Mouse (Mus musculus) adrenal gland, adult 2 months (tissue): ENCODE measurements around the gene Atp13a3. TPM values are rescaled to one million over a fixed set of nuclear protein-coding genes. Genes with fewer than 3 reads are reported as not detected.
A peak's percentile ranks its signal among the peaks of the same experiment; 100 is the strongest.
"Not testable (repeated sequence)": the region's sequence is repeated elsewhere in the genome, so short reads cannot be mapped to it uniquely, and the experiment has no call there.

ENCODE experiments used
- DNase-seq: peaks from one replicate; pipeline ENCODE4 v3.0.0; 2021
- polyA plus RNA-seq: library from polyadenylated mRNA; depleted of rRNA; stranded (reverse); fragments of >200 nt; gene quantifications from 2 replicates; pipeline ENCODE4 v1.2.3, GENCODE M21; 2012
- total RNA-seq, 2 experiments: library from RNA; stranded (reverse); gene quantifications; 2 replicates each; pipeline ENCODE4 v1.2.3; 2021

Atp13a3 gene
- total and polyA plus RNA-seq, 3 experiments, result 65.3 to 98.1 (median 71.3) TPM

DNA sequence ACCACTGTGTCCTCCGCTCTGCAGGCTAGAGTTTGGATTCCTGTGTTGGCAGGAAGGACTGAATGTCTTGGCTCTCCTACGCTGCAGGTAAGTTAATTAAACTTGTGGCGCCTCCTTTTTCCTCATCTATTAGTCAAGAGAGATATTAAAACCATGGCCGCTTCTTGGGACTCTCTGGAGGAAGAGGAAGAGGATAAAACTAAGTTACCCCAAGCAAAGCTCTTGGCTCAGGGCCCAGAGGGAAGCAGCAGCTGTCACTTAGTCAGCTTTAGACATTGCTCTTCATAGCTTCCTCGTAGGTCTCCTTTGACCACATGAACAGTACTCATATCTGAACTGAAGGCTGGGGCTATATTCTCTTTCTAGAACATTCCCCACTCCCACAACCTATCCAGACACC, 10.5 kb upstream of the Atp13a3 start:
- DNase-seq, result no peak

DNA sequence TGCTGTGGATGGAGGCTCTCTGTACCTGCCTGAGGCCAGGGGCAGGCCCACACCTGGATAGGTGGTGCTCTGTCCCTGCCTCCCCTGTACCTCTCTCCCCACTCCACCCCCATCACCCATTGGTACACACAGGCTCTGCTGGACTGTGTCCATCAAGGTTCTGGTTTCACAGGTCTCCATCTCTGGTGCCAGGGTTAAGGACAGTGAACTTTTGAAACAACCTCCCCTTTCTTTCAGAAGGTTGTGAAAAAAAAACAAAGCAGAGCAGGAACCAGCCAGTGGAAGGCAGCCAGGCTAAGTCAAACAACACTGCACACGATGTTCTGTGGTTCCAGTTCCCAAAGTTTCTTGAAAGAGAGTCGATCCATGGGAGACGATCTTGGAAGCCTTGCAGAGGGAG, 6.9 kb upstream of the Atp13a3 start:
- DNase-seq, result no peak

DNA sequence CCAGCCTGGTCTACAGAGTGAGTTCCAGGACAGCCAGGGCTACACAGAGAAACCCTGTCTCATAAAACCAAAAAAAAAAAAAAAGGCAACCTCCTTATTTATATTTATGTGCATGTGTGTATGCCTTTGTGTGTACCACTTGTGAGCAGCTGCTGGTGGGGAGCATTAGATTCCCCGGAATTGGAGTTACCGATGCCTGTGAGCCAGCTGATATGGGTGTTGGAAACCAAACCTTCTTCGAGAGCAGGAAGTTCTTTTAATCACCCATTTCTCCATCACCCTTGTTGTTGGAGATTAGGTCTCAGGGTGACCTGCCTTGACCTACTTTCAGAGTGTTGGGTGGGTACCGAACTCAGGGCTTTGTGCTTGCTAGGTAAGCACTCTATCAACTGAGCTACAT, 5.1 kb upstream of the Atp13a3 start:
- no peak for DNase-seq

DNA sequence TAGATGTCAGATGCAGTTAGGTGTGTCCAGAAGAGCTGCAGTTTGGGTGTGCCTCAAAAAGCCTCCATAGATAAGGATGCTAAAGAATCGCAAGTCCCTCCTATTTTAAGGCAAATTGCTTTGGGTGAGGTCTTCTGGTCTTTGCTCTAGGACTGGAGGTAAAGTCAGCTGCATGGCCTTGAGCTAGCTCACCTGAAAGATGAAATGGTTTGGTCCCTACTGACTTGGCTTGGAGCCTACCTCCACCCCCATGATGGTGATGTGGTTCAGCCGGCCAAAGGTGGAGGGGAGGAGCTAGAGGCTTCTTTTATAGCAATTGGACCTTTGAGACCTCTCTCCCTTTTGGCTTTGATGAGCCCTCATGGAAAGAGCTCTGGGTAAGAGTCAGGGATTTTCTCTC, 1.7 kb upstream of the Atp13a3 start:
- DNase-seq, result no peak

DNA sequence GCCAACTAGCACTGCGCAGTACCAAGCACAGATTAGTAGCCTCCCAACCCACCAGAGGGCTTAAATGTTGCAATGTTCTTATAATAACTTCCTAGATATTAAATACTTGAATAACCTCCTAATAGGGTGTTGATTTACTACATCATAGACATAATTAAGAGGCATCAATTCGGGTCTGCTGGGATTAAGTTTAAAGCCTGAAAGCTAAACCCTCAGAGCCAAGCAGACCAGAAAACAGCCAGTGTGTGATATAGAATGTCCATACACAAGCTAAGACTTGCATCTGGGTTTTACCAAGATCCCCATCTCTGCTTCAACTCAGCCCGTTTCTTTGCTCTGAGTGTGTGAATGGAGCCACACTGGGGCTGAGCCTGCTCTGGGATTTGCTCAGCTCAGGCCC, 2.2 kb downstream of the Atp13a3 start:
- no peak for DNase-seq

DNA sequence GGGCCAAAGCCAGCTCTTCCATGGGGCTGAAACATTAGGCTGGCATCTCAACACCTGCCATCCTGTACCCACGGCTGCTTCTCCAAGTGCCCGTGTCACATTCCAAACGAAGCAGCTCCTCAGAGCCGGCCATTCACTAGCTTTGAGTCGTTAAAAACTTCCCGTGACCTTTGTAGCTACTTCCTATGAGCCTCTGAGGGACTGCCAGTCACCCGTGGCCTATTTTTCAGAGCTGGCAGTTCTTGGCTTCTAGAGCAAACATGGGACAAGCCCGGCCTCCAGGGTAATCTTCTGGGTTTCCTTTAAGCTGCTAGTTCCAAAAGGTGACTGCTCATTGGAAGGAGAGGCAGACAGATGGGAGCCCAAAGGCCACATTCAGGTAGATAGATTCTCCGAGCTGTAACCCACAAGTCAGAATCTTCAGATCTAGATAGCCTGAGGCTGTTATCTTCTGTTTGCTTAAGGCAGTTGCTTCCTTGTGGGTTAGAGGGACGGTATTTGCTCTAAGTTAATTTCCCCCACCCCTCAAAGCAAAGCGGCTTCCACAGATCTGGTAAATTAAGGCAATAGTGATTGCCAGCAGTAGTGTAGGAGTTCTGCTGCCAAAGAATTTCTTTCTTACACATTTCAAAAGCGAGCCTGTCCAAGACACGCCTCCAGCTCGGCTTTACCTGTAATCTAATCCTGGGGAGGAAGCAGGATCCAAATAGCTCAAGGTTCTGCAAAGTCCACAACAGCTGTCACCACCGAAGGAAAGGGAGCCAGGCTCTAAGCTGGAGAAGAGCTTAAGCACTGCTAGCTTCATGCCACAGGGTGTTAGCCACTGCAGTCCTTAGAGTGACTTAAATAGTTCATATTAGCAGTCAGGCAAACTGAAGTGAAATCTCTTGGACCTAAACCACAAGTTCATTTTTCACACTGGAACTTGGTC, 8.4 kb downstream of the Atp13a3 start:
- DNase-seq, result peak; percentile 55

DNA sequence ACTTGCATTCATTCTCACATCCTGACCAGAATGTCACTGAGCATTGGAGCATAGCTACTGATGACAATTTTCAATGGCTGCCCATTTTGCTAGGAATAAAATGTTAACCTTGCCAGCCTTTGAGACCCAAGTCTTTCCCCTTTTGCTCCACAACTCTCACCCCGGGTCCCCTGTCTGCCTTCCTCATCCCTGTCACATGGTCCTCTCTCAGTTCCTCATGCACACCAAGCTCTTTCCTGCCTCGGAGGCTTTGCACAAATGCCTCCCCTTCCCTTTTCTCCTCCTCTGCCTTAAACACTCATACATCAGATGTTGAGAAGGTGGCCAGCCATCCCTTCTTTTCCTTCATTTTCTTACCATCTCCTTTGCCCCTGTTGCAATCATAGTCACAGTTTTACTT, 10.6 kb downstream of the Atp13a3 start:
- no peak for DNase-seq

DNA sequence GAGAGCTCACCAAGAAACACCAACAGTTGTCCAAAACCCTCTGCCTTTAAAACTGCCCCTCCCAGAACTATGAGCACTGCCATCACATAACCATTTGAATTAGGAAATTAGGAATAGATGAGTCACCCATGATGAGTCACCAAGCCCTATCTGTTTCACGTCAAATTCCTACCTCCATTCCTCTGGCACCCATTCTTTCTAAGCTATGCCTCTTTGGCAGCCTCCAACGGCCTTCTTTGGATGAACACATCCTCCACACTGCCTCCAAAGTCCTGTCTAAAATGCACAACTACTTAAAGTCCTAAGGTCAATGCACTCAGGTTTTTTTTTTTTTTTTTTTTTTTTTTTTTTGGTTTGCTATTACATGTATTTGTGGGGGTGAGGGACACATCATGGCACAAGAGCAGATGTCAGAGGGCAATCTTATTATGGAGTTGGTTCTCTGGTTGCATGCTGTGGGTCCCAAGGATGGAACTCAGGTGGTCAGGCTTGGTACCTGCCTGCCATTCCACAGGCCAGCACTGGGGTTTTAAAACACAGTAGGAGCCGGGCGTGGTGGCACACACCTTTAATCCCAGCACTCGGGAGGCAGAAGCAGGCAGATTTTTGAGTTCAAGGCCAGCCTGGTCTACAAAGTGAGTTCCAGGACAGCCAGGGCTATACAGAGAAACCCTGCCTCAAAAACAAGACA, 15.0 kb downstream of the Atp13a3 start:
- peak; percentile 62 for DNase-seq

DNA sequence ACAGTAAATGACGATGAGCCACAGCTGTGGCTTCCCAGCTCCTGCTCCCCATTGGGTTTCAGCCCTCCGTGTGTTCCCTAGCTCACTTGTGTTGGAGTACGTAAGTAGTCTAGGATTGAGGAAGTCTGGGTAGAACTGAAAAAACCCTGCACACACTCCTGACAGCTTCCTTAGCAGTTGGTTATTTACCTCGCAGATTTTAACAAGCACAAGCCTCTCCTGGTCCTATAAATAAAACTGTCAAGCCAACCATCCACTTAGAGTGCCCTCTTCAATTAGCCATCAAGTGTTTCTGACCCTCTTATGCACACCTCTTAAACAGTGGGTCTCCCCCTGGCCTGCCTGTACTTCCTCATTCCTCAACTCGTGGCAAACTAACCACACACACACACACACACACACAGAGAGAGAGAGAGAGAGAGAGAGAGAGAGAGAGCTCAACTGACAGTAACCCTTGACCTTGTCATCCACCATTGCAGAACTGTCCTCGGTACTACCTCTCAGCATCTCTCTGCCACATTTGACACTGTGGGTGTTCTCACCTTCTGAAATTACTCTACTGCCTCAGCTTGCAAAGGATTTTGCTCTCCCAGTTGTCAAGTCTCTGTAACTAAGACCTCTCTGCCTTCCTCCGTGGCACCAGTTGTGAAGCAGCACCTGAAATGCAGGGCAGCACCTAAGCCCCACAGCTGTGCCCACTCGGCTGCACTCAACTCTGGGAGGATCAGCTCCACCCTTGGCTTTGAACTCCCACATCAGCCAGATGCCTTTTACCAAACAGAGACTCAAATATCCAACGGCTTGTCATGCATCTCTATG, 15.7 kb downstream of the Atp13a3 start:
- DNase-seq, result no peak

DNA sequence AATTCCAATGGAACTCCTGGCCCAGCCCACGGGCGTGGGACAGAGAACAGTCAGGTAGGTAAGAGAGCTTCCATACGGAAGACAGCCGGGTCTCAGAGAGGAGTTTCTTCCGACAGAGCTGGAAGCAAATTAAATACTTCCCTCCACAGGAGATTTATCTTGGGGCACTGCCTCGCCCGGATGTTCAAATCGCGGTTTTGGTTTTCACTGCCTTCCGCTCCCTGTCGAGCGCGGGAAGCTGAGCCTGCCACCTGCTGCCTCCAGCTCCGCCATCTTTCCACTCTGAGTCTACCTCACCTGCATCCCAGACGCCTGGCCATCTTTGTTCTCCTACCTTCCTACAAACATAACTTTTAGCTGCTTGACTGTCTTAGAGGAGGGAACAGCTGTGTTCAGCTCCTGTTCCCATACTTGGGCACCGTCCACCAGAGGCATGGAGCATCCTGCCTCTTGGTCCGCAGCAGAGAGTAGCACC, 16.5 kb downstream of the Atp13a3 start:
- DNase-seq, result peak; percentile 33

DNA sequence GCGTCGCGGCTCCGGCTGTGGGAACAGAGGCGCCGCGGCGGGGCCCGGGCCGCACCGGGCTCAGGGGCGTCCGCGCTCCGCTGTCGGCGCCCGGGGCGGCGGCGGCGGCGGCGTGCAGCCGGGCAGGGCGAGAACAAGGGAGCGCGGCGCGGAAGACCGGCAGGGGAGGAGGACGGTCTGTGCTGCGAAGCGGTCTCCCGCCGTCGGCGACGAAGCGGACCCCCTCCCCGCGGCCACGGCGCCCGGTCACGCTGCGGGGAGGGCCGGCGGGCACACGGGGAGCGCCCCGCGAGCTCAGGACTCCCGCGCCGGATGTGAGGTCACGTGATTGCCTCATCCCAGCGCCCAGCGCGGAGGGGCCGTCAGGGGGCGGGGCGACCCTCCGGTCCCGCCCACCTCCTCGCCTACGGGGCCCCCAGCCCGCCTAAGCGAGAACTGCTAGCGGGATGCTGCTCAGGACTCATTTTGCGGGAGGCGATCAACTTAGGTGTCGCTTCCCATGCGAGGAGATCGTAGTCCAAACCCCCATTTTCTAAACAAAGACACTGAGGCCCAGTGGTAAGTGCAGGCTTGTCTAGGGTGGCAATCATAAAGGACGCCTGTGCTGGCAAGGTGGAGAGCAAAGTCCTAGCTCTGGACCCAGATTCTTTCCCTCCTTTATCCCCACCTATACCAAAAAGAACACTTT, 17.1 kb downstream of the Atp13a3 start:
- peak; percentile 94 for DNase-seq

DNA sequence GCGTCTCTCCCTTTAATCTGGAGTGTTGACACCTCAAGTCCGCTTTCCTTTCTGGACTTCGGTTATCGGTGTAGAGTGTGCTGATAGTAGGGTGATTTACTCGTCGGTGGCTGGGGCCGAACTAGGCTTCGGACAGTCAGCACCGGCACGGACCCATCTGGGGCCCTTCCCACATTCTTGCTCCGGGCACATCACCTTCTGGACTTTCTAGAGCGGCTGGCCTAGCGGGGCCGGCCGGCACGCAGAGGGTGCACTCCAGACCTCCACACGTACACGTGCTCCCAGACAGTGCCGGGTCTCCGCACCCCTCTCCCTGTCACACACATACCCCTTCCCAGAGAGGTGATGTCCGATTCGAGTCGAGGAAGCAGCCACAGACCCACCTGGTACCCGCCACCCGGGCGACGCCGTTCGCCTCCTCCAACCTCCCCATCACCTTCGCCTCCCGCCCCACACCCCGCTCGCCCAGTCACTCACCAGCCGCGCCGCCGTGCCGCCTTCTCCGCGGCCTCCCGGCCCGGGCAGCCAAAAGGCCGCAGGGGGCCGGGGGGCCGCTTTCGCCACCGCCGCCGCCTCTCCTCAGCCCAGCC, 17.8 kb downstream of the Atp13a3 start:
- DNase-seq, result peak; percentile 65

DNA sequence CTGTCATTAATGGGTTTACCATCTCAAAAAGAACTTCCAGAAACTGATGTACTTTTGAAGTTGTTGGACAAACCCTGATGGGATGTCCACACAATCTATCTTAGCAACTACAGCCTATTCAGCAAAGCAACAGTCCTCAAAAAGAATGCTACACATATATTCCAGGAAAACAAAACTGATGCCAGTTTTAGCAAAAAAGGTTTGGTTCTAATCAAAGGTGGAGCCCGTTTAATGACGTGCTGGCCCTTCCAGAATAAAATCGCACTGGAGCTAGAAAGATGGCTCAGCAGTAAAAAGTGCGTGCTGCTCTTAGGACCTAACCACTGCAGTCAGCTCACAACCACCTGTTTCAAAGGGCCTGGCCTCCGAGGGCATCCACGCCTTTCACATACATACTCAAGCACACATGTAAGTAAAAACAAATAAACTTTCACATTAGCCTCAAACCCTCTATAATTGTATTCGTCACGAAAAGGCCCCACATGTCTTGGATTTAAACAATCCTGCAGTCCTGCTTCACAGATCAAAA, 18.8 kb downstream of the Atp13a3 start:
- DNase-seq, result no peak

DNA sequence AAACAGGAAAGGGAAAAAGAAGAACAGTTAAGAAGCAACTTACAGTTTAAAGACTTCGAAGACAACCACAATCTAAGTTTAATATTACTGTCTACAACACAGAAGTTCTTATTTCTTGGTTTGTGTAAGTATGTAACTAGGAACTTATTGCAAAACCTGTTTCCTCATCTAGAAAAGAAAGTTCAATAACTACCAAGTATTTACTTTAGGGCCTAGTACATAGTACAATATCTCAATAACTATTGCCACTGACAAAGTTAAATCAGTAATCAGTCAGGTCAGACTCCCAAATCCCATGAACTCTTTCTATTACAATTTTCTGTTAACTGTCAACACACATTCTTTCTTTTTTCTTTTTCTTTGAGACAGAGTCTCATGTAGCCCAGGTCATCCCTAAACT, 20.2 kb downstream of the Atp13a3 start:
- DNase-seq, result no peak

DNA sequence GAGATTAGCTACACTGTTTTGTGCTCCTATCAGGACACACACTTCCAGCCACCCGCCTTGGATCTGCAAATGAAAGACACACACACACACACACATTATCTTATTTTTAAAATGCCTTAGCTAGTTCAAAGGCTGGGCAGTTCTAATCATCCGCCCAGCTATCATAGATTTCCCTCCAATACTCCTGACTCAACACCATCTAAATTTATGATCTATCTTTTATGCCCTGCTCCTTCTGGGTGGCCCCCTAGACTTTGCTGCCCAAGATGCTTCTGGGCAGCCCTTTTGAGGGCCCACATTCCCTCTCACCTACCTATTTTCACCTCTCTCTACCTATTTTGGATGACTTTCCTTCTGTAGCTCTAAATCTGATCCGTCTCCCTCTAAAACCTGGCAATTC, 29.5 kb downstream of the Atp13a3 start:
- no peak for DNase-seq

DNA sequence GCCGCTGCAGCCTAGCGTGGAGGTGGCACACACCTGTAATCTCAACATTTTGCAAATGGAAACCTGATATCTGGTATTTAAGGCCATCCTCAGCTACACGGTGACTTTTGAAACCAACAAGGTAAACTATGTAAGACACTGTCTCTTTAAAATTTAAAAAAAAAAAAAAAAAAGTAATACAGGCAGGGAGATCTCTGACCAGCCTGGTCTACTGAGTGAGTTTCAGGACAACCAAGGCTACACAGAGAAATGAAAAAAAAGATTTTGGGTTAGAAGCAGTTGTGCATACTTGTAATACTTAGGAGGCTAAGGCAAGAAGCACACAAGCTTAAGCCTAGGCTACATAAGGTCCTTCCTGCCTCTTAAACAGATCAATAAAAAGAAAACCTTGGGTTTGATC, 30.8 kb downstream of the Atp13a3 start:
- DNase-seq, result no peak

DNA sequence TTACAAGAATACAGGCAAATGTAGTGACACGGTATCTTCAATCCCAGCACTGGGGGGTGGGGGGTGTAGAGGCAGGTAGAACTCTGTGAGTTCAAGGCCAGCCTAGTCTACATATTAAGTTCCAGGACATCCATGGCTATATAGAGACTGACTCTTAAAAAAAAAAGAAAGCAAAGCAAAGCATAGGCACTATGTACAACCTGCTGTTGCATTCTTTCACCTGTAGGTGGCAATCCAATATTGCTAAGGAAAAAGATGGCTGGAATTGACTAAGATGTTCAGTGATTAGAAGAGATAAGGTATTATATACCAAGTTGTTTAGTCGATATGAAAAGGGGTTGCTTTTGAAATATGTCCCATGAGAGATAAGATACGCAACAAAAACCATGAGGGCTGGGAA, 31.5 kb downstream of the Atp13a3 start:
- DNase-seq, result peak; percentile 42

DNA sequence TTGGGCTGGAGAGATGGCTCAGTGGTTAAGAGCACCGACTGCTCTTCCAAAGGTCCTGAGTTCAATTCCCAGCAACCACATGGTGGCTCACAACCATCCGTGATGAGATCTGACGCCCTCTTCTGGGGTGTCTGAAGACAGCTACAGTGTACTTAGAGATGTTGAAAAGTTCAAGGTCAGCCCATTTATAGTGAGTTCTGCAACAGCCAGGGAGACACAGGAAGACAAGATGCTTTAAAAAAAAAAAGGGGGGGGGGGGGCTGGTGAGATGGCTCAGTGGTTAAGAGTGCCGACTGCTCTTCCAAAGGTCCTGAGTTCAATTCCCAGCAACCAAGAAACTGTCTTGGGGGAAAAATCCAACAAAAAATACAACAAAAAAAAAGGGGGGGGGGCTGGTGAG, 32.5 kb downstream of the Atp13a3 start:
- not testable (repeated sequence) for DNase-seq

DNA sequence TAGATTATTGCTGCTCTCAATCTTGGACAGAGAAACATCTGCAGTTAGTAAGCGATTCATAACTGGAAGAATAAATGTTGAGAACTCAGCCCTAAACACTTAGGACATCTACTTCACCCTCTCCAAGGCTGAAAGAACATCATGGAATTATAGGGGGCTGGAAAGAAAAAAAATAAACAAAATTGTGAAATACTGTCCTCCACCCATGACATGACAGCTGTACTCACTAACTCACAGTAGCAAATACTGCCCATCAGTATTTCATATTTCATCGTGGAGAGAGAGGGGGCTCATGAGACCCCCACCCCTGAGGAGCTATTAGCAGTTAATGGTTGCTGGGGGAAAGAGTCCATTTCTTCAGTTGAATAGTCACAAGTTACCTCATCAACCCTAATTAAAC, 38.4 kb downstream of the Atp13a3 start:
- no peak for DNase-seq

DNA sequence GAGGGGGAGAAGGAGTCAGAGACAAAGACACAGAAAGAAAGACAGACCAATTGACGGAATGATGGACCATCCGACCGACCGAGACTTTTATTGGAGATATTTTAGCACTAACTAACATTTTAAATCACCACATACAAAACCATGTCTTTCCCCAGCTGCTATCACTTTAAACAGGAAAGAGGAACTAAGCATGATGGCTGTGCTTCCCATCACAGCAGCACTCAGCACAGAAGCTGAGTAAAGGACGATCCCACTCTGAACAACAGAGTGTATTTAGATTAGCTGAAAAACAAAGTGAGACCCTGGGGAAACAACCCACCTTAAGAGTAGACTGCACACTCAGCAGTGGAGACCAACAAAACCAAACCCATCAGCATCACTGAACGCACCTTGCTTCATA, 41.2 kb downstream of the Atp13a3 start:
- DNase-seq, result no peak

DNA sequence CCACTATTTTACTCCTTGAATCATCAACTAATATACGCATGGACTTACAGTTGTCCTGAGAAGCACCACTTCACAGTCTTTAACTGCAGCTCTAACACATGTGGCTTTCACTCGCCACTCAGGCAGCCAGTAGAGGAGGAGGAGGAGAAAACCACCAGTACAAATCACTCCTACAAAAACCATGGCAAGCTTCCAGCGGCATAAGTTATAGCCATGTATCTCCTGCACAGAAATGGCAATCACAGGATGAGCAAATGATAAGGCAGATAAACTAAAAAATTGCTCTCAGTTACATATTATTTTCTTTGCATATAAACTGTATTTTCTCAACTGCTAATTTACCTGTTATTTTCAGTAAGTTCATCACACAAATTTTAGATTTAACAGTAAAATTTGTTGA, 43.2 kb downstream of the Atp13a3 start:
- no peak for DNase-seq
